Comparison of ENCODE assay signal across 11 mouse cellular contexts in the genomic region with DNA sequence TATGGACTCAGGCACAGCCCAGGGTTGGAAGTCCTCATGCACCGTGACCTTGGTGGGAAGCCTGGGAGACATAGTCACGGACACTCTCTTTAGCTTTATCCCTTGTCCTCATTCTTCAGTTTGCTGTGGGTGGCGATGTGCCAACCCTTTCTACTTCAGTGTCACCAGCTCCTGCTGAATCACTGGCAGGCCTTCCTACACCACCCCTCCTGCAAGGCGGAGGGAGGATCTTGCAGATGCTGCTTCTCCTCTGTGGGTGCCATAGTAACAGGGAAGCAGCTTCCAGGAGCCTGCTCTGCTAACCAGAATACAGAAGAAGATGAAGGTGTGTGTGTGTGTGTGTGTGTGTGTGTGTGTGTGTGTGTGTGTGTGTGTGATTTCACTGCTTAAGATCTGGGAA. TPM values are rescaled to one million over a fixed set of nuclear protein-coding genes. Genes with fewer than 3 reads are reported as not detected.
A peak's percentile ranks its signal among the peaks of the same experiment; 100 is the strongest.
DNase-seq lines count a peak whose midpoint lies in the region; ATAC-seq lines count a peak whose summit lies in the region.
"Had no signal": no experiment of that assay in that cellular context is flagged by ENCODE, and none has a peak within 500 bp of the region (broad histone marks: within the 10 kb centered on the region; RNA-seq: fewer than 3 reads in every experiment).

No protein-coding gene starts in this region.

- WGBS in midbrain, embryonic 16.5 days = 46% methylated on average over 4 of the region's 4 CpGs
- WGBS in midbrain, embryonic 11.5 days = 66% methylated on average over 4 of the region's 4 CpGs

- DNase-seq in midbrain, embryonic 11.5 days (ENCODE audit: low spot score, missing footprints) = no peak
- peak; percentile 33 to 44 for DNase-seq in adrenal gland, postnatal 4 days (ENCODE audit: low spot score in 2 of 2)
- DNase-seq in layer of hippocampus, postnatal 10 days (ENCODE audit: low spot score in 2 of 2) = peak; percentile 47 to 53
- peak; percentile 91 to 94 for DNase-seq in right cerebral cortex, postnatal 10 days (ENCODE audit: low spot score in 2 of 2)
- no peak for DNase-seq in thymus, postnatal 14 days
- DNase-seq in heart, adult 9 months (ENCODE audit: low spot score in 2 of 2) = no peak
- no peak for DNase-seq in gastrocnemius, postnatal 36 days
- DNase-seq: kidney, adult 9 months had no signal

- H3K4me2 ChIP-seq in midbrain, embryonic 16.5 days (ENCODE audit: low read length) = no peak overlapping the region
- no peak overlapping the region for H3K4me2 ChIP-seq in midbrain, embryonic 11.5 days
- H3K4me2 ChIP-seq: embryonic facial prominence, embryonic 12.5 days; midbrain, embryonic 12.5 days had no signal

- H3K9me3 ChIP-seq in midbrain, embryonic 16.5 days (replicated peaks; ENCODE audit: control insufficient read depth, low read length, poor library complexity, severe bottlenecking) = no peaks in the 10 kb centered on the region
- no peaks in the 10 kb centered on the region for H3K9me3 ChIP-seq in midbrain, embryonic 11.5 days (ENCODE audit: control insufficient read depth, low read length)
- H3K9me3 ChIP-seq: embryonic facial prominence, embryonic 12.5 days; midbrain, embryonic 12.5 days had no signal

- no peaks in the 10 kb centered on the region for H3K27me3 ChIP-seq in midbrain, embryonic 16.5 days (ENCODE audit: control insufficient read depth, insufficient read depth, low read depth, low read length)
- no peaks in the 10 kb centered on the region for H3K27me3 ChIP-seq in midbrain, embryonic 11.5 days (ENCODE audit: control insufficient read depth, insufficient read depth, low read length)
- H3K27me3 ChIP-seq: embryonic facial prominence, embryonic 12.5 days had no signal

- H3K27ac ChIP-seq in midbrain, embryonic 16.5 days (ENCODE audit: low read length) = peak overlapping the region; percentile 5; the same call in 1 of the 2 replicates
- no peak overlapping the region for H3K27ac ChIP-seq in midbrain, embryonic 11.5 days (ENCODE audit: low read depth, low read length)
- H3K27ac ChIP-seq: embryonic facial prominence, embryonic 12.5 days; midbrain, embryonic 12.5 days had no signal

- no peak; the same call in 1 of the 2 replicates for ATAC-seq in midbrain, embryonic 16.5 days
- no peak for ATAC-seq in midbrain, embryonic 11.5 days (ENCODE audit: low FRiP score)

- 0 out of 2 replicates have a peak, but pooled peaks cover 2% of the 10 kb centered on the region for H3K4me1 ChIP-seq in midbrain, embryonic 16.5 days (ENCODE audit: control insufficient read depth, insufficient read depth, low read length)
- no peaks in the 10 kb centered on the region for H3K4me1 ChIP-seq in midbrain, embryonic 11.5 days (ENCODE audit: control insufficient read depth, insufficient read depth, low read length)
- H3K4me1 ChIP-seq: embryonic facial prominence, embryonic 12.5 days; midbrain, embryonic 12.5 days had no signal

- H3K9ac ChIP-seq in midbrain, embryonic 16.5 days (ENCODE audit: low read depth, low read length) = no peak overlapping the region
- H3K9ac ChIP-seq in midbrain, embryonic 11.5 days (ENCODE audit: low read length) = no peak overlapping the region
- H3K9ac ChIP-seq: embryonic facial prominence, embryonic 12.5 days; midbrain, embryonic 12.5 days had no signal

- intact Hi-C loops in gastrocnemius, postnatal 36 days (cut with DNase I) = no loop called here

- H3K36me3 ChIP-seq in midbrain, embryonic 16.5 days (ENCODE audit: control insufficient read depth, insufficient read depth, low read length) = no peaks in the 10 kb centered on the region
- no peaks in the 10 kb centered on the region for H3K36me3 ChIP-seq in midbrain, embryonic 11.5 days (ENCODE audit: control insufficient read depth, insufficient read depth, low read length)
- H3K36me3 ChIP-seq: embryonic facial prominence, embryonic 12.5 days; midbrain, embryonic 12.5 days had no signal

- H3K4me3 ChIP-seq in midbrain, embryonic 16.5 days (ENCODE audit: low read depth, low read length) = no peak overlapping the region
- H3K4me3 ChIP-seq in midbrain, embryonic 11.5 days (ENCODE audit: low read depth, low read length) = no peak overlapping the region
- H3K4me3 ChIP-seq: embryonic facial prominence, embryonic 12.5 days; midbrain, embryonic 12.5 days had no signal

RNA-seq across cellular contexts. Expression of a gene that starts 4.8 kb away (rescaled TPM):
- 198 and 203 TPM in 2 replicates for polyA plus RNA-seq in midbrain, embryonic 16.5 days (2015; fragmentation: Nextera tagmentation; extraction: Ambion mirVana)
- polyA plus RNA-seq in midbrain, embryonic 11.5 days (2014; fragmentation: Nextera tagmentation; extraction: Ambion mirVana) = 124 and 132 TPM in 2 replicates
- 100 to 1,000 TPM; 132 to 136 TPM for total RNA-seq in adrenal gland, postnatal 4 days (2021)
- total RNA-seq in layer of hippocampus, postnatal 10 days (2021) = 100 to 1,000 TPM; 185 to 187 TPM
- 10 to 100 TPM; 28.6 to 28.7 TPM for total RNA-seq in gastrocnemius, postnatal 36 days (2021)

RNA-seq across cellular contexts. Expression of a gene that starts 30.9 kb away (rescaled TPM):
- 42.1 and 44.5 TPM in 2 replicates for polyA plus RNA-seq in midbrain, embryonic 16.5 days (2015; fragmentation: Nextera tagmentation; extraction: Ambion mirVana)
- polyA plus RNA-seq in midbrain, embryonic 11.5 days (2014; fragmentation: Nextera tagmentation; extraction: Ambion mirVana) = 42.8 and 47.6 TPM in 2 replicates
- total RNA-seq in adrenal gland, postnatal 4 days (2021) = 10 to 100 TPM; 33.4 to 35.9 TPM
- total RNA-seq in layer of hippocampus, postnatal 10 days (2021) = 10 to 100 TPM; 27.1 to 28.3 TPM
- total RNA-seq in gastrocnemius, postnatal 36 days (2021) = 1 to 10 TPM; 5.8 to 6.9 TPM

RNA-seq across cellular contexts. Expression of a gene that starts 31.9 kb away (rescaled TPM):
- 484 and 498 TPM in 2 replicates for polyA plus RNA-seq in midbrain, embryonic 16.5 days (2015; fragmentation: Nextera tagmentation; extraction: Ambion mirVana)
- 1,266 and 1,289 TPM in 2 replicates for polyA plus RNA-seq in midbrain, embryonic 11.5 days (2014; fragmentation: Nextera tagmentation; extraction: Ambion mirVana)
- 100 to 1,000 TPM; 418 to 439 TPM for total RNA-seq in adrenal gland, postnatal 4 days (2021)
- total RNA-seq in layer of hippocampus, postnatal 10 days (2021) = 100 to 1,000 TPM; 248 to 265 TPM
- 100 to 1,000 TPM; 448 to 458 TPM for total RNA-seq in gastrocnemius, postnatal 36 days (2021)

RNA-seq across cellular contexts. Expression of a gene that starts 44.2 kb away (rescaled TPM):
- polyA plus RNA-seq in midbrain, embryonic 16.5 days (2015; fragmentation: Nextera tagmentation; extraction: Ambion mirVana) = 26.2 and 27.5 TPM in 2 replicates
- polyA plus RNA-seq in midbrain, embryonic 11.5 days (2014; fragmentation: Nextera tagmentation; extraction: Ambion mirVana) = 66.4 and 71.5 TPM in 2 replicates
- total RNA-seq in adrenal gland, postnatal 4 days (2021) = 10 to 100 TPM; 37.4 to 43.2 TPM
- total RNA-seq in layer of hippocampus, postnatal 10 days (2021) = 10 to 100 TPM; 28.4 to 35.1 TPM
- 10 to 100 TPM; 13.9 to 19.1 TPM for total RNA-seq in gastrocnemius, postnatal 36 days (2021)

RNA-seq across cellular contexts. Expression of a gene that starts 47.2 kb away (rescaled TPM):
- 2.5 and 4.0 TPM in 2 replicates for polyA plus RNA-seq in midbrain, embryonic 16.5 days (2015; fragmentation: Nextera tagmentation; extraction: Ambion mirVana)
- 1.9 and 4.0 TPM in 2 replicates for polyA plus RNA-seq in midbrain, embryonic 11.5 days (2014; fragmentation: Nextera tagmentation; extraction: Ambion mirVana)
- total RNA-seq in adrenal gland, postnatal 4 days (2021) = 1 to 10 TPM; 1.7 to 3.0 TPM
- 1 to 10 TPM; 2.7 to 4.4 TPM for total RNA-seq in layer of hippocampus, postnatal 10 days (2021)
- 1 to 10 TPM in 1 of 2 experiments, not detected in 1; 2.0 TPM for total RNA-seq in gastrocnemius, postnatal 36 days (2021)

Comparison
In these comparisons a context has a peak if more than half of its experiments do, and no peak if none do; other contexts are left out.
1. DNase-seq: peak in adrenal gland, postnatal 4 days (2 of 2), layer of hippocampus, postnatal 10 days (2 of 2) and right cerebral cortex, postnatal 10 days (2 of 2); none in midbrain, embryonic 11.5 days (single experiment), thymus, postnatal 14 days (single experiment), heart, adult 9 months (0 of 2) and gastrocnemius, postnatal 36 days (0 of 2).
2. RNA of a gene that starts 4.8 kb away (total RNA-seq): 185 to 187 TPM in layer of hippocampus, postnatal 10 days and 132 to 136 TPM in adrenal gland, postnatal 4 days; 28.6 to 28.7 TPM in gastrocnemius, postnatal 36 days; every median in the first group is over 4 times any median in the second.